8 mouse cellular contexts compared by ENCODE assay signal in the genomic region with DNA sequence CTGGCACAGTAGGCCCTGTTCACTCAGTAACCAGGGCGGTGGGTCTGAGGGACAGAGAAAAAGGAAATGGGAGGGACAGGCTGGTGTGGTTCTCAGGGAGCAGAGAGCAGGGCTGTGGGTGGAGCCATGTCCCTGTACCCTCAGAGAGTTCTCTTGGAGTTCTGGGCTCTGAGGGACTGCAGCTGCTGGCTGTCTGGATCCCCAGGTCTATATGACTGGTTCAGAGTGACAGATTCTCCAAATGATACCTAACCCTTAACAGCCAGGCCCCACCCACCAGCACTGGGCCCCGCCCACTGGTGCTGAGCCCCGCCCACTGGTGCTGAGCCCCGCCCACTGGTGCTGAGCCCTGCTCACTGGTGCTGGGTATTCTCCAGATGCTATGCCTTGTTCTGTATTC. TPM values are rescaled to one million over a fixed set of nuclear protein-coding genes. Genes with fewer than 3 reads are reported as not detected.
DNase-seq lines count a peak whose midpoint lies in the region; ATAC-seq lines count a peak whose summit lies in the region.

No protein-coding gene starts in this region.

- ATAC-seq in megakaryocyte, adult 5-6 weeks (ENCODE audit: poor library complexity, severe bottlenecking), result peak; percentile 64

- peak; percentile 45 to 68 for DNase-seq in adrenal gland, adult (ENCODE audit: inconsistent age in 2 of 2, low spot score in 1 of 2)
- DNase-seq in adrenal gland, postnatal 4 days (ENCODE audit: low spot score in 2 of 2), result no peak
- DNase-seq in ZHBTc4 (ENCODE audit: low read depth, low spot score), result peak; percentile 54
- DNase-seq in kidney, postnatal 14 days, result peak; percentile 35
- DNase-seq in cerebellum, postnatal 14 days, result no peak
- DNase-seq in cerebellum, postnatal 36 days, result no peak
- DNase-seq in urinary bladder, postnatal 14 days (ENCODE audit: low spot score), result no peak

RNA-seq across cellular contexts. Expression of a gene that starts 0.9 kb away (rescaled TPM):
- total RNA-seq in adrenal gland, postnatal 4 days (2021), result 1 to 10 TPM; 8.2 to 9.5 TPM
- 137 and 141 TPM in 2 replicates for total RNA-seq in megakaryocyte, adult 5-6 weeks (2015)
- total RNA-seq in megakaryocyte, adult 5-6 weeks (2017), result 263 and 285 TPM in 2 replicates

RNA-seq across cellular contexts. Expression of a gene that starts 25.1 kb away (rescaled TPM):
- 10 to 100 TPM in 1 of 2 experiments, 1 to 10 TPM in 1; 9.4 to 10.4 TPM for total RNA-seq in adrenal gland, postnatal 4 days (2021)
- 581 and 637 TPM in 2 replicates for total RNA-seq in megakaryocyte, adult 5-6 weeks (2015)
- total RNA-seq in megakaryocyte, adult 5-6 weeks (2017), result 416 and 453 TPM in 2 replicates

RNA-seq across cellular contexts. Expression of a gene that starts 53.2 kb away (rescaled TPM):
- 1 to 10 TPM in 1 of 2 experiments, under 1 TPM in 1; 0.79 to 1.3 TPM for total RNA-seq in adrenal gland, postnatal 4 days (2021)
- 0.02 TPM in 1 of 2 replicates, not detected in the other for total RNA-seq in megakaryocyte, adult 5-6 weeks (2015)
- not detected in 2 replicates for total RNA-seq in megakaryocyte, adult 5-6 weeks (2017)

Comparison
In these comparisons a context has a peak if more than half of its experiments do, and no peak if none do; other contexts are left out.
1. DNase-seq: peak in adrenal gland, adult (2 of 2), ZHBTc4 (single experiment) and kidney, postnatal 14 days (single experiment); none in adrenal gland, postnatal 4 days (0 of 2), cerebellum, postnatal 14 days (0 of 2), cerebellum, postnatal 36 days (0 of 2) and urinary bladder, postnatal 14 days (single experiment).
2. RNA of a gene that starts 0.9 kb away (total RNA-seq): 137 to 285 TPM in megakaryocyte, adult 5-6 weeks; 8.2 to 9.5 TPM in adrenal gland, postnatal 4 days; every median in the first group is over 10 times any median in the second.
3. RNA of a gene that starts 25.1 kb away (total RNA-seq): 416 to 637 TPM in megakaryocyte, adult 5-6 weeks; 9.4 to 10.4 TPM in adrenal gland, postnatal 4 days; every median in the first group is over 10 times any median in the second.